Mouse (Mus musculus): ENCODE results near the gene Clhc1.

- TF ChIP-seq CTCF (IDR thresholded peaks at IDR 0.05; ENCODE audit: low read depth, low read length) = no peak
- peak; percentile 21 for TF ChIP-seq POLR2A (IDR thresholded peaks at IDR 0.05; ENCODE audit: borderline replicate concordance, low read depth, low read length)
Observed at GRCm38 (mm10) chr11:29525988-29526794, 21.6 kb upstream of the Clhc1 start, which contains the start of gene Mtif2.

Measured in bone marrow macrophage, adult 2 months (primary cell).